Mouse (Mus musculus) limb, embryonic 13.5 days (tissue): ENCODE results near the gene Gm47969. TPM values are rescaled to one million over a fixed set of nuclear protein-coding genes. Genes with fewer than 3 reads are reported as not detected.
A peak's percentile ranks its signal among the peaks of the same experiment; 100 is the strongest.
"Not testable (repeated sequence)": the region's sequence is repeated elsewhere in the genome, so short reads cannot be mapped to it uniquely, and the experiment has no call there.

Experiments used
- ATAC-seq: fragments of 200-750 bp; cut with Nextera tagmentation; 2 replicates; pipeline ENCODE4 v1.8.0; 2017; ENCODE audit warnings: low read depth, moderate number of reproducible peaks, moderate TSS enrichment; ENCODE audit not compliant: low FRiP score
- H3K27ac ChIP-seq: fragments of 300-500 bp; sonication (generic); 2 replicates; pipeline ENCODE4 v1.5.1; 2015; ENCODE audit warnings: inconsistent platforms, mild to moderate bottlenecking, moderate library complexity
- H3K27me3 ChIP-seq: fragments of 300-500 bp; sonication (generic); 2 replicates; pipeline ENCODE4 v1.6.1; 2015; ENCODE audit warnings: mild to moderate bottlenecking, inconsistent platforms
- H3K36me3 ChIP-seq: fragments of 300-500 bp; sonication (generic); 2 replicates; pipeline ENCODE4 v1.6.1; 2015; ENCODE audit warnings: inconsistent platforms, mild to moderate bottlenecking, moderate library complexity
- H3K4me1 ChIP-seq: fragments of 300-500 bp; sonication (generic); 2 replicates; pipeline ENCODE4 v1.6.1; 2015; ENCODE audit warnings: inconsistent platforms
- H3K4me2 ChIP-seq: fragments of 300-500 bp; sonication (generic); replicated peaks from 2 replicates; pipeline ENCODE4 v1.6.1; 2015; ENCODE audit warnings: inconsistent platforms, mild to moderate bottlenecking, moderate library complexity
- H3K4me3 ChIP-seq: fragments of 300-500 bp; sonication (generic); 2 replicates; pipeline ENCODE4 v1.5.1; 2015; ENCODE audit warnings: moderate library complexity, mild to moderate bottlenecking, inconsistent platforms
- H3K9ac ChIP-seq: fragments of 300-500 bp; sonication (generic); 2 replicates; pipeline ENCODE4 v1.6.1; 2015; ENCODE audit warnings: mild to moderate bottlenecking, inconsistent platforms
- H3K9me3 ChIP-seq: fragments of 300-500 bp; sonication (generic); 2 replicates; pipeline ENCODE4 v1.6.1; 2016; ENCODE audit warnings: inconsistent platforms
- WGBS: fragments of 180-500 bp; shearing (Covaris S2); methylation state at CpG from one replicate; pipeline ENCODE4 v1.1.7; 2015; 5-methylcytosine and 5-hydroxymethylcytosine counted together
- polyA plus RNA-seq: library from polyadenylated mRNA; unstranded; fragments of >200 nt; fragmentation: Nextera tagmentation; extraction: Ambion mirVana; gene quantifications from 2 replicates; pipeline ENCODE4 v1.2.1, GENCODE M21; 2015

Gm47969 gene
- not detected in 2 replicates for polyA plus RNA-seq

GRCm38 (mm10) chr1:83044882-83045427 is at the start of gene Gm47969:
TSS of gene Gm47969 (plus strand) at chr1:83044932.
- WGBS: 78% methylated on average over 5 of the region's 5 CpGs
- no peaks in the 10 kb centered on the region for H3K9me3 ChIP-seq
- ATAC-seq: no peak

GRCm38 (mm10) chr1:83000306-83000705 is 44.4 kb upstream of the Gm47969 start, which contains the start of gene Gm47959:
TSS of gene Gm47959 (plus strand) at chr1:83000548.
- not testable (repeated sequence) for H3K4me3 ChIP-seq, H3K4me1 ChIP-seq, ATAC-seq, H3K9me3 ChIP-seq, H3K4me2 ChIP-seq, H3K9ac ChIP-seq, H3K27ac ChIP-seq, H3K36me3 ChIP-seq, H3K27me3 ChIP-seq
- 97% methylated on average over 9 of the region's 9 CpGs for WGBS

More at GRCm38 (mm10) chr1:83044882-83045427, at the start of gene Gm47969:
- no peaks in the 10 kb centered on the region for H3K36me3 ChIP-seq
- no peaks in the 10 kb centered on the region for H3K27me3 ChIP-seq
- H3K9ac ChIP-seq: no peak within 1 kb of the TSS
- no peak within 1 kb of the TSS for H3K4me2 ChIP-seq
- no peak within 1 kb of the TSS for H3K4me3 ChIP-seq
- no peak within 1 kb of the TSS for H3K27ac ChIP-seq
- no peaks in the 10 kb centered on the region for H3K4me1 ChIP-seq

GRCm38 (mm10) chr1:83006218-83007179 is 38.2 kb upstream of the Gm47969 start:
- WGBS: 79% methylated on average over 8 of the region's 8 CpGs
- ATAC-seq: no peak

GRCm38 (mm10) chr1:83007471-83007870 is 37.3 kb upstream of the Gm47969 start:
- Histone ChIP-seq H3K9me3 (no peaks in the 10 kb centered on the region), H3K27me3 (no peaks in the 10 kb centered on the region), H3K4me1 (no peaks in the 10 kb centered on the region), H3K4me2 (no peak overlapping the region), H3K27ac (no peak overlapping the region), H3K36me3 (no peaks in the 10 kb centered on the region), H3K9ac (no peak overlapping the region), H3K4me3 (no peak overlapping the region)
- 74% methylated on average over 6 of the region's 6 CpGs for WGBS
- ATAC-seq: no peak

More at GRCm38 (mm10) chr1:83006218-83007179, 38.2 kb upstream of the Gm47969 start:
- no peaks in the 10 kb centered on the region for H3K9me3 ChIP-seq
- no peak overlapping the region for H3K4me3 ChIP-seq
- H3K27me3 ChIP-seq: no peaks in the 10 kb centered on the region
- H3K27ac ChIP-seq: no peak overlapping the region
- H3K4me2 ChIP-seq: no peak overlapping the region
- H3K36me3 ChIP-seq: no peaks in the 10 kb centered on the region
- H3K4me1 ChIP-seq: no peaks in the 10 kb centered on the region
- no peak overlapping the region for H3K9ac ChIP-seq

- Histone ChIP-seq H3K27me3 (no peaks in the 10 kb centered on the region), H3K27ac (no peak overlapping the region), H3K9ac (no peak overlapping the region), H3K9me3 (peaks cover 3% of the 10 kb centered on the region; the same call in 1 of the 2 replicates), H3K4me2 (no peak overlapping the region), H3K4me1 (no peaks in the 10 kb centered on the region), H3K36me3 (no peaks in the 10 kb centered on the region), H3K4me3 (no peak overlapping the region)
- 87% methylated on average over 3 of the region's 3 CpGs for WGBS
- no peak for ATAC-seq
These were observed 30.3 kb upstream of the Gm47969 start for GRCm38 (mm10) chr1:83014477-83014876.

- 79% methylated on average over 10 of the region's 10 CpGs for WGBS
- Histone ChIP-seq H3K9ac (no peak overlapping the region), H3K4me1 (no peaks in the 10 kb centered on the region), H3K27ac (no peak overlapping the region), H3K4me2 (no peak overlapping the region), H3K27me3 (no peaks in the 10 kb centered on the region), H3K9me3 (peaks cover 3% of the 10 kb centered on the region; the same call in 1 of the 2 replicates), H3K36me3 (no peaks in the 10 kb centered on the region), H3K4me3 (no peak overlapping the region)
- no peak for ATAC-seq
These were observed 29.3 kb upstream of the Gm47969 start for GRCm38 (mm10) chr1:83015329-83015879.

GRCm38 (mm10) chr1:83016556-83016955 is 28.2 kb upstream of the Gm47969 start:
- H3K9me3 ChIP-seq: peaks cover 3% of the 10 kb centered on the region; the same call in 1 of the 2 replicates
- H3K27me3 ChIP-seq: no peaks in the 10 kb centered on the region
- H3K4me3 ChIP-seq: no peak overlapping the region
- no peak overlapping the region for H3K4me2 ChIP-seq
- ATAC-seq: no peak
- WGBS: 77% methylated on average over 1 of the region's 1 CpGs
- no peak overlapping the region for H3K27ac ChIP-seq
- no peaks in the 10 kb centered on the region for H3K36me3 ChIP-seq
- H3K9ac ChIP-seq: no peak overlapping the region
- H3K4me1 ChIP-seq: peaks cover 5% of the 10 kb centered on the region; the same call in 1 of the 2 replicates

- WGBS: 28% methylated on average over 1 of the region's 1 CpGs
- Histone ChIP-seq H3K27ac (no peak overlapping the region), H3K9me3 (no peaks in the 10 kb centered on the region), H3K4me1 (no peaks in the 10 kb centered on the region), H3K27me3 (no peaks in the 10 kb centered on the region), H3K9ac (no peak overlapping the region), H3K4me3 (no peak overlapping the region), H3K4me2 (no peak overlapping the region), H3K36me3 (no peaks in the 10 kb centered on the region)
- no peak for ATAC-seq
These were observed 12.8 kb upstream of the Gm47969 start for GRCm38 (mm10) chr1:83031950-83032349.

GRCm38 (mm10) chr1:83032508-83032907 is 12.2 kb upstream of the Gm47969 start:
- WGBS: 93% methylated on average over 6 of the region's 6 CpGs

GRCm38 (mm10) chr1:83034509-83034908 is 10.2 kb upstream of the Gm47969 start:
- Histone ChIP-seq H3K9me3 (no peaks in the 10 kb centered on the region), H3K9ac (no peak overlapping the region), H3K4me1 (peaks cover 13% of the 10 kb centered on the region), H3K4me2 (no peak overlapping the region), H3K4me3 (no peak overlapping the region), H3K27ac (no peak overlapping the region), H3K36me3 (no peaks in the 10 kb centered on the region), H3K27me3 (no peaks in the 10 kb centered on the region)
- no peak for ATAC-seq
- 41% methylated on average over 5 of the region's 5 CpGs for WGBS

More at GRCm38 (mm10) chr1:83032508-83032907, 12.2 kb upstream of the Gm47969 start:
- Histone ChIP-seq H3K36me3 (no peaks in the 10 kb centered on the region), H3K9ac (no peak overlapping the region), H3K4me1 (peaks cover 3% of the 10 kb centered on the region; the same call in 1 of the 2 replicates), H3K27ac (no peak overlapping the region), H3K4me2 (no peak overlapping the region), H3K27me3 (no peaks in the 10 kb centered on the region), H3K9me3 (no peaks in the 10 kb centered on the region), H3K4me3 (no peak overlapping the region)
- ATAC-seq: no peak

GRCm38 (mm10) chr1:83036892-83037667 is 7.7 kb upstream of the Gm47969 start:
- peak overlapping the region; percentile 72 for H3K4me2 ChIP-seq
- H3K9ac ChIP-seq: 0 out of 2 replicates have a peak overlapping the region, but pooled peaks have one; percentile 59
- H3K27me3 ChIP-seq: no peaks in the 10 kb centered on the region
- H3K4me3 ChIP-seq: no peak overlapping the region
- no peaks in the 10 kb centered on the region for H3K36me3 ChIP-seq
- peaks cover 13% of the 10 kb centered on the region for H3K4me1 ChIP-seq
- 72% methylated on average over 11 of the region's 11 CpGs for WGBS
- H3K9me3 ChIP-seq: no peaks in the 10 kb centered on the region
- no peak for ATAC-seq
- no peak overlapping the region for H3K27ac ChIP-seq
